Mouse (Mus musculus) lung, postnatal 0 days (tissue): ENCODE measurements around the gene Cyp27b1. TPM values are rescaled to one million over a fixed set of nuclear protein-coding genes. Genes with fewer than 3 reads are reported as not detected.
"Not testable (repeated sequence)": the region's sequence is repeated elsewhere in the genome, so short reads cannot be mapped to it uniquely, and the experiment has no call there.

Experiments used
- ATAC-seq: fragments of 200-750 bp; cut with Nextera tagmentation; 2 replicates; pipeline ENCODE4 v1.8.0; 2017; ENCODE audit warnings: moderate library complexity
- DNase-seq: peaks from one replicate; pipeline ENCODE4 v3.0.0-alpha.2; 2016; ENCODE audit warnings: low spot score
- H3K27ac ChIP-seq: fragments of 300-500 bp; sonication (generic); 2 replicates; pipeline ENCODE4 v1.5.1; 2014; ENCODE audit warnings: antibody characterized with exemption, mild to moderate bottlenecking, low read length, mixed read lengths
- H3K27me3 ChIP-seq: fragments of 300-500 bp; sonication (generic); replicated peaks from 2 replicates; pipeline ENCODE4 v1.6.1; 2014; ENCODE audit warnings: low read length, mixed read lengths; ENCODE audit not compliant: insufficient read depth
- H3K36me3 ChIP-seq: fragments of 300-500 bp; sonication (generic); 2 replicates; pipeline ENCODE4 v1.6.1; 2014; ENCODE audit warnings: low read length, mixed read lengths; ENCODE audit not compliant: insufficient read depth
- H3K4me1 ChIP-seq: fragments of 300-500 bp; sonication (generic); 2 replicates; pipeline ENCODE4 v1.6.1; 2014; ENCODE audit warnings: antibody characterized with exemption, low read depth, low read length, mixed read lengths; ENCODE audit not compliant: insufficient read depth
- H3K4me2 ChIP-seq: fragments of 300-500 bp; sonication (generic); replicated peaks from 2 replicates; pipeline ENCODE4 v1.6.1; 2014; ENCODE audit warnings: low read depth, mild to moderate bottlenecking, low read length, moderate library complexity, mixed read lengths
- H3K4me3 ChIP-seq: fragments of 300-500 bp; sonication (generic); 2 replicates; pipeline ENCODE4 v1.5.1; 2014; ENCODE audit warnings: low read depth, low read length
- H3K9ac ChIP-seq: fragments of 300-500 bp; sonication (generic); replicated peaks from 2 replicates; pipeline ENCODE4 v1.6.1; 2014; ENCODE audit warnings: low read depth, mild to moderate bottlenecking
- H3K9me3 ChIP-seq: fragments of 300-500 bp; sonication (generic); 2 replicates; pipeline ENCODE4 v1.6.1; 2016; ENCODE audit warnings: low read length, mixed read lengths
- CTCF ChIP-seq: IDR thresholded peaks from 2 replicates; pipeline ENCODE4 v1.5.1; 2016; ENCODE audit warnings: antibody characterized with exemption, mild to moderate bottlenecking
- EP300 ChIP-seq: IDR thresholded peaks from 2 replicates; pipeline ENCODE4 v1.6.1; 2016; ENCODE audit warnings: antibody characterized with exemption, mild to moderate bottlenecking, control low read depth
- WGBS: fragments of 180-500 bp; shearing (Covaris S2); extraction: QIAGEN DNeasy Blood & Tissue Kit; methylation state at CpG from one replicate; pipeline ENCODE4 v1.1.7; 2014; 5-methylcytosine and 5-hydroxymethylcytosine counted together
- polyA plus RNA-seq: library from polyadenylated mRNA; unstranded; fragments of >200 nt; fragmentation: Nextera tagmentation; extraction: Ambion mirVana; gene quantifications from 2 replicates; pipeline ENCODE4 v1.2.1, GENCODE M21; 2015

Cyp27b1 gene
- polyA plus RNA-seq, 1 experiment from 2014 or later: 0.13 TPM

GRCm38 (mm10) chr10:127061085-127061484, 13.0 kb downstream of the Cyp27b1 start:
- 49% methylated on average over 5 of the region's 5 CpGs for WGBS
- DNase-seq (no peak), ATAC-seq (no peak)
- Histone ChIP-seq H3K27ac (no peak overlapping the region), H3K27me3 (0 out of 2 replicates have a peak, but pooled peaks cover 7% of the 10 kb centered on the region), H3K4me3 (no peak overlapping the region), H3K36me3 (peaks cover 4% of the 10 kb centered on the region; the same call in 1 of the 2 replicates), H3K9ac (no peak overlapping the region), H3K4me2 (no peak overlapping the region), H3K4me1 (peaks cover 6% of the 10 kb centered on the region; the same call in 1 of the 2 replicates), H3K9me3 (no peaks in the 10 kb centered on the region)
- no peak for TF ChIP-seq CTCF
- no peak for TF ChIP-seq EP300

- H3K27me3 ChIP-seq: 0 out of 2 replicates have a peak, but pooled peaks cover 7% of the 10 kb centered on the region
- DNase-seq (no peak), ATAC-seq (no peak)
- peaks cover 6% of the 10 kb centered on the region; the same call in 1 of the 2 replicates for H3K4me1 ChIP-seq
- H3K9me3 ChIP-seq: no peaks in the 10 kb centered on the region
- H3K27ac ChIP-seq: no peak overlapping the region
- peaks cover 7% of the 10 kb centered on the region; the same call in 1 of the 2 replicates for H3K36me3 ChIP-seq
- H3K4me3 ChIP-seq: no peak overlapping the region
- H3K9ac ChIP-seq: no peak overlapping the region
- TF ChIP-seq EP300: no peak
- no peak for TF ChIP-seq CTCF
- H3K4me2 ChIP-seq: no peak overlapping the region
- WGBS: 72% methylated on average over 2 of the region's 2 CpGs
Measured at GRCm38 (mm10) chr10:127061513-127061912, 13.5 kb downstream of the Cyp27b1 start.

- WGBS: 90% methylated on average over 4 of the region's 4 CpGs
- H3K4me3 ChIP-seq, H3K9me3 ChIP-seq, H3K27ac ChIP-seq, ATAC-seq, H3K4me1 ChIP-seq, H3K4me2 ChIP-seq, H3K9ac ChIP-seq, DNase-seq, H3K27me3 ChIP-seq: not testable (repeated sequence)
- peaks cover 13% of the 10 kb centered on the region; the same call in 1 of the 2 replicates for H3K36me3 ChIP-seq
Measured at GRCm38 (mm10) chr10:127062101-127062500, 14.1 kb downstream of the Cyp27b1 start.

- ATAC-seq (no peak), DNase-seq (peak; percentile 69)
- H3K9ac ChIP-seq: no peak overlapping the region
- WGBS: 60% methylated on average over 5 of the region's 5 CpGs
- H3K4me3 ChIP-seq: no peak overlapping the region
- TF ChIP-seq CTCF (no peak), EP300 (no peak)
- H3K9me3 ChIP-seq: no peaks in the 10 kb centered on the region
- H3K27ac ChIP-seq: 0 out of 2 replicates have a peak overlapping the region, but pooled peaks have one; percentile 23
- H3K27me3 ChIP-seq: 0 out of 2 replicates have a peak, but pooled peaks cover 7% of the 10 kb centered on the region
- peaks cover 6% of the 10 kb centered on the region; the same call in 1 of the 2 replicates for H3K4me1 ChIP-seq
- peaks cover 14% of the 10 kb centered on the region; the same call in 1 of the 2 replicates for H3K36me3 ChIP-seq
- H3K4me2 ChIP-seq: no peak overlapping the region
Measured at GRCm38 (mm10) chr10:127062503-127062902, 14.5 kb downstream of the Cyp27b1 start.

GRCm38 (mm10) chr10:127063239-127063872, 15.3 kb downstream of the Cyp27b1 start, which contains the start of gene Cdk4:
Gene Cdk4, plus strand, starts transcription at chr10:127063534.
- peak within 1 kb of the TSS; percentile 82 for H3K9ac ChIP-seq
- no peak for TF ChIP-seq CTCF
- no peak for TF ChIP-seq EP300
- peak within 1 kb of the TSS; percentile 77 for H3K27ac ChIP-seq
- DNase-seq: peak; percentile 98
- H3K9me3 ChIP-seq: no peaks in the 10 kb centered on the region
- H3K4me1 ChIP-seq: peaks cover 5% of the 10 kb centered on the region; the same call in 1 of the 2 replicates
- H3K4me2 ChIP-seq: peak within 1 kb of the TSS; percentile 90
- peaks cover 20% of the 10 kb centered on the region for H3K36me3 ChIP-seq
- peak; percentile 95 for ATAC-seq
- H3K27me3 ChIP-seq: 0 out of 2 replicates have a peak, but pooled peaks cover 7% of the 10 kb centered on the region
- WGBS: 2% methylated on average over 46 of the region's 46 CpGs
- H3K4me3 ChIP-seq: peak within 1 kb of the TSS; percentile 62

GRCm38 (mm10) chr10:127063913-127064870, 16.1 kb downstream of the Cyp27b1 start:
- Histone ChIP-seq H3K9ac (peak overlapping the region; percentile 82), H3K4me3 (peak overlapping the region; percentile 62), H3K27ac (peak overlapping the region; percentile 77), H3K4me2 (peak overlapping the region; percentile 90), H3K4me1 (peaks cover 3% of the 10 kb centered on the region; the same call in 1 of the 2 replicates), H3K27me3 (0 out of 2 replicates have a peak, but pooled peaks cover 7% of the 10 kb centered on the region), H3K36me3 (peaks cover 20% of the 10 kb centered on the region), H3K9me3 (no peaks in the 10 kb centered on the region)
- TF ChIP-seq EP300 (no peak), CTCF (no peak)
- DNase-seq: no peak
- WGBS: 7% methylated on average over 37 of the region's 37 CpGs
- ATAC-seq: no peak
